Mouse (Mus musculus) MEL (cell line): ENCODE results near the gene Dcbld1. TPM values are rescaled to one million over a fixed set of nuclear protein-coding genes. Genes with fewer than 3 reads are reported as not detected.

Experiments used
- DNase-seq: peaks from one replicate; pipeline ENCODE4 v3.0.0; 2011; ENCODE audit warnings: low read depth, low spot score
- H3K27ac ChIP-seq: 2 replicates; pipeline ENCODE4 v1.5.1; 2012; ENCODE audit warnings: low read depth, mild to moderate bottlenecking, control low read depth, low read length, moderate library complexity; ENCODE audit not compliant: control insufficient read depth
- H3K27me3 ChIP-seq, 2 experiments: fragments of 150-350 bp in 1 of 2; sonication (generic) in 1 of 2; 2 replicates each; pipeline ENCODE4 v1.6.1; 2012; ENCODE audit warnings: low read length in 2 of 2, mild to moderate bottlenecking in 2 of 2, improper control_type of control experiment in 1 of 2, moderate library complexity in 1 of 2; ENCODE audit not compliant: insufficient read depth in 2 of 2, control insufficient read depth in 1 of 2
- H3K36me3 ChIP-seq, 2 experiments: 2 replicates each; pipeline ENCODE4 v1.6.1; 2012 to 2014; ENCODE audit warnings: low read length in 2 of 2, improper control_type of control experiment in 1 of 2, inconsistent platforms in 1 of 2, mild to moderate bottlenecking in 1 of 2; ENCODE audit not compliant: insufficient read depth in 2 of 2, control insufficient read depth in 1 of 2
- H3K4me1 ChIP-seq, 2 experiments: fragments of 150-350 bp in 1 of 2; sonication (generic) in 1 of 2; 2 replicates each; pipeline ENCODE4 v1.6.1; 2012; ENCODE audit warnings: low read length in 2 of 2, improper control_type of control experiment in 1 of 2, mild to moderate bottlenecking in 1 of 2; ENCODE audit not compliant: insufficient read depth in 2 of 2, control insufficient read depth in 1 of 2
- H3K4me3 ChIP-seq, 2 experiments: fragments of 150-350 bp in 1 of 2; sonication (generic) in 1 of 2; 2 replicates each; pipeline ENCODE4 v1.5.1; 2012; ENCODE audit warnings: low read depth in 2 of 2, low read length in 2 of 2, mild to moderate bottlenecking in 2 of 2, moderate library complexity in 2 of 2, control low read depth in 1 of 2, improper control_type of control experiment in 1 of 2; ENCODE audit not compliant: control insufficient read depth in 1 of 2, insufficient read depth in 1 of 2
- H3K79me2 ChIP-seq: 2 replicates; pipeline ENCODE4 v1.6.1; 2012; ENCODE audit warnings: mild to moderate bottlenecking, low read length, moderate library complexity; ENCODE audit not compliant: control insufficient read depth, poor library complexity, insufficient read depth
- H3K9ac ChIP-seq: 2 replicates; pipeline ENCODE4 v1.6.1; 2012; ENCODE audit warnings: low read depth, mild to moderate bottlenecking, control low read depth, low read length, moderate library complexity; ENCODE audit not compliant: control insufficient read depth, poor library complexity, severe bottlenecking
- H3K9me3 ChIP-seq: fragments of 150-350 bp; sonication (generic); replicated peaks from 2 replicates; pipeline ENCODE4 v1.6.1; 2012; ENCODE audit warnings: mild to moderate bottlenecking, low read length, improper control_type of control experiment, moderate library complexity; ENCODE audit not compliant: insufficient read depth
- BHLHE40 ChIP-seq: IDR thresholded peaks from 2 replicates; pipeline ENCODE4 v1.6.1; 2012; ENCODE audit warnings: low read depth, mild to moderate bottlenecking, inconsistent platforms, low read length, improper control_type of control experiment, borderline replicate concordance
- CHD2 ChIP-seq: IDR thresholded peaks from 2 replicates; pipeline ENCODE4 v1.6.1; 2011; ENCODE audit warnings: low read length, improper control_type of control experiment
- CTCF ChIP-seq, 3 experiments: IDR thresholded peaks in 2 of 3; conservative IDR thresholded peaks in 1 of 3; 2 replicates each; pipeline ENCODE4 v1.5.1; 2011 to 2012; ENCODE audit warnings: low read length in 3 of 3, low read depth in 2 of 3, mild to moderate bottlenecking in 2 of 3, improper control_type of control experiment in 1 of 3, inconsistent platforms in 1 of 3, mixed read lengths in 1 of 3, moderate library complexity in 1 of 3; ENCODE audit not compliant: control insufficient read depth in 1 of 3, insufficient read depth in 1 of 3, poor library complexity in 1 of 3, severe bottlenecking in 1 of 3
- E2F4 ChIP-seq: IDR thresholded peaks from 2 replicates; pipeline ENCODE4 v1.6.1; 2011; ENCODE audit warnings: low read depth, low read length, improper control_type of control experiment, borderline replicate concordance
- ELF1 ChIP-seq: IDR thresholded peaks from 2 replicates; pipeline ENCODE4 v1.6.1; 2014; ENCODE audit warnings: low read depth, mild to moderate bottlenecking, inconsistent platforms, low read length, improper control_type of control experiment, moderate library complexity
- EP300 ChIP-seq, 2 experiments: IDR thresholded peaks; 2 replicates each; pipeline ENCODE4 v1.6.1; 2011; ENCODE audit warnings: improper control_type of control experiment in 2 of 2, low read length in 2 of 2, low read depth in 1 of 2, mild to moderate bottlenecking in 1 of 2
- ETS1 ChIP-seq: IDR thresholded peaks from 2 replicates; pipeline ENCODE4 v1.6.1; 2012; ENCODE audit warnings: low read depth, mild to moderate bottlenecking, inconsistent platforms, low read length, improper control_type of control experiment, moderate library complexity
- GABPA ChIP-seq: IDR thresholded peaks from 2 replicates; pipeline ENCODE4 v1.6.1; 2012; ENCODE audit warnings: low read depth, mild to moderate bottlenecking, inconsistent platforms, low read length, improper control_type of control experiment, moderate library complexity
- GATA1 ChIP-seq: IDR thresholded peaks from 2 replicates; pipeline ENCODE4 v1.6.1; 2011; ENCODE audit warnings: low read depth, low read length, improper control_type of control experiment
- KAT2A ChIP-seq: conservative IDR thresholded peaks from 2 replicates; pipeline ENCODE4 v1.6.1; 2012; ENCODE audit warnings: low read depth, low read length, improper control_type of control experiment, inconsistent platforms
- MXI1 ChIP-seq: IDR thresholded peaks from 2 replicates; pipeline ENCODE4 v1.6.1; 2011; ENCODE audit warnings: mild to moderate bottlenecking, low read depth, low read length, improper control_type of control experiment
- MYB ChIP-seq: IDR thresholded peaks from 2 replicates; pipeline ENCODE4 v1.6.1; 2011; ENCODE audit warnings: mild to moderate bottlenecking, low read depth, low read length, improper control_type of control experiment
- MYC ChIP-seq: IDR thresholded peaks from 2 replicates; pipeline ENCODE4 v1.6.1; 2011; ENCODE audit warnings: low read depth, mild to moderate bottlenecking, low read length, improper control_type of control experiment, moderate library complexity
- NELFE ChIP-seq: IDR thresholded peaks from 2 replicates; pipeline ENCODE4 v1.6.1; 2011; ENCODE audit warnings: low read depth, low read length, improper control_type of control experiment
- NRF1 ChIP-seq: IDR thresholded peaks from 2 replicates; pipeline ENCODE4 v1.6.1; 2014; ENCODE audit warnings: low read depth, mild to moderate bottlenecking, inconsistent platforms, low read length, improper control_type of control experiment, moderate library complexity; ENCODE audit not compliant: poor library complexity, insufficient read depth, severe bottlenecking
- POLR2A ChIP-seq, 2 experiments: IDR thresholded peaks; 2 replicates each; pipeline ENCODE4 v1.6.1; 2011 to 2012; ENCODE audit warnings: low read length in 2 of 2, mild to moderate bottlenecking in 2 of 2, control low read depth in 1 of 2, improper control_type of control experiment in 1 of 2, low read depth in 1 of 2, moderate library complexity in 1 of 2; ENCODE audit not compliant: control insufficient read depth in 1 of 2, insufficient read depth in 1 of 2, poor library complexity in 1 of 2
- RAD21 ChIP-seq: IDR thresholded peaks from 2 replicates; pipeline ENCODE4 v1.6.1; 2011; ENCODE audit warnings: mild to moderate bottlenecking, low read depth, low read length, improper control_type of control experiment
- RCOR1 ChIP-seq: IDR thresholded peaks from 2 replicates; pipeline ENCODE4 v1.6.1; 2012; ENCODE audit warnings: low read depth, mild to moderate bottlenecking, inconsistent platforms, low read length, improper control_type of control experiment
- SIN3A ChIP-seq: IDR thresholded peaks from 2 replicates; pipeline ENCODE4 v1.6.1; 2012; ENCODE audit warnings: low read length, improper control_type of control experiment, inconsistent platforms
- SMC3 ChIP-seq: IDR thresholded peaks from 2 replicates; pipeline ENCODE4 v1.6.1; 2011; ENCODE audit warnings: low read depth, low read length, improper control_type of control experiment
- TCF12 ChIP-seq: IDR thresholded peaks from 2 replicates; pipeline ENCODE4 v1.6.1; 2014; ENCODE audit warnings: low read depth, mild to moderate bottlenecking, inconsistent platforms, low read length, improper control_type of control experiment, moderate library complexity
- UBTF ChIP-seq: IDR thresholded peaks from 2 replicates; pipeline ENCODE4 v1.6.1; 2012; ENCODE audit warnings: low read depth, mild to moderate bottlenecking, inconsistent platforms, low read length, improper control_type of control experiment, moderate library complexity, borderline replicate concordance; ENCODE audit not compliant: insufficient read depth
- USF1 ChIP-seq: IDR thresholded peaks from 2 replicates; pipeline ENCODE4 v1.6.1; 2014; ENCODE audit warnings: low read depth, mild to moderate bottlenecking, inconsistent platforms, low read length, improper control_type of control experiment, moderate library complexity
- ZC3H11A ChIP-seq: IDR thresholded peaks from 2 replicates; pipeline ENCODE4 v1.6.1; 2012; ENCODE audit warnings: low read depth, mild to moderate bottlenecking, inconsistent platforms, low read length, improper control_type of control experiment
- ZMIZ1 ChIP-seq: IDR thresholded peaks from 2 replicates; pipeline ENCODE4 v1.6.1; 2012; ENCODE audit warnings: low read depth, mild to moderate bottlenecking, inconsistent platforms, low read length, improper control_type of control experiment, moderate library complexity
- ZNF384 ChIP-seq: IDR thresholded peaks from 2 replicates; pipeline ENCODE4 v1.6.1; 2012; ENCODE audit warnings: low read depth, mild to moderate bottlenecking, inconsistent platforms, low read length, improper control_type of control experiment
- polyA plus RNA-seq, 2 experiments: library from polyadenylated mRNA; stranded (reverse) in 1 of 2; unstranded in 1 of 2; fragments of >175 nt in 1 of 2; fragments of >200 nt in 1 of 2; gene quantifications; 2 replicates each; pipeline versions ENCODE4 v1.2.1 to v1.2.4; 2012; ENCODE audit warnings: low replicate concordance in 2 of 2, low read depth in 1 of 2; ENCODE audit not compliant: insufficient read length in 2 of 2, insufficient read depth in 1 of 2, missing spikeins in 1 of 2
- total RNA-seq: library from RNA; depleted of rRNA; stranded (reverse); fragments of 300-350 nt; gene quantifications from 2 replicates; pipeline ENCODE4 v1.2.3, GENCODE M21; 2012

The Dcbld1 gene
- total and polyA plus RNA-seq, 3 experiments = 4.0 to 7.1 TPM; not detected in 1

GRCm38 (mm10) chr10:52215267-52215818, 18.1 kb upstream of the Dcbld1 start:
- Histone ChIP-seq H3K27me3 (no peaks in the 10 kb centered on the region), H3K79me2 (no peaks in the 10 kb centered on the region)
- TF ChIP-seq CHD2 = no peak
- no peak for TF ChIP-seq KAT2A
- no peak for TF ChIP-seq ZMIZ1
- TF ChIP-seq ELF1 = no peak
- TF ChIP-seq USF1 = peak; percentile 81
- TF ChIP-seq TCF12 = no peak
- no peak for TF ChIP-seq E2F4
- no peak for TF ChIP-seq ZNF384
- no peak for TF ChIP-seq POLR2A (IDR thresholded peaks at IDR 0.05; ENCODE audit: control insufficient read depth in 1 of 2, insufficient read depth in 1 of 2, low read depth in 1 of 2, low read length in 2 of 2, poor library complexity in 1 of 2)
- TF ChIP-seq EP300 (IDR thresholded peaks at IDR 0.05; ENCODE audit: low read depth in 1 of 2, low read length in 2 of 2) = no peak
- TF ChIP-seq NELFE = no peak
- TF ChIP-seq GATA1 = peak; percentile 46
- no peak for TF ChIP-seq MYC
- TF ChIP-seq RAD21 = no peak
- no peak for TF ChIP-seq UBTF
- TF ChIP-seq ETS1 = no peak
- TF ChIP-seq, all 39 proteins: peak for 2

GRCm38 (mm10) chr10:52216797-52217563, 16.4 kb upstream of the Dcbld1 start:
- Histone ChIP-seq H3K27me3 (peaks cover 0 to 3% of the 10 kb centered on the region in 2 experiments; a peak in 2 of 4 replicates), H3K4me3 (no peak overlapping the region), H3K9ac (no peak overlapping the region)
- TF ChIP-seq CHD2 = no peak
- TF ChIP-seq SIN3A = no peak
- no peak for TF ChIP-seq BHLHE40
- no peak for TF ChIP-seq RCOR1
- no peak for TF ChIP-seq GATA1
- no peak for TF ChIP-seq ETS1
- TF ChIP-seq CTCF (IDR thresholded peaks at IDR 0.05 in 2 of 3, conservative IDR thresholded peaks at IDR 0.05 in 1 of 3; ENCODE audit: control insufficient read depth in 1 of 3, insufficient read depth in 1 of 3, low read depth in 2 of 3, low read length in 3 of 3, poor library complexity in 1 of 3, severe bottlenecking in 1 of 3) = peak; percentile 62 to 86 (median 82)
- TF ChIP-seq MYC = no peak
- TF ChIP-seq MYB = no peak
- TF ChIP-seq KAT2A = no peak
- no peak for TF ChIP-seq EP300 (IDR thresholded peaks at IDR 0.05; ENCODE audit: low read depth in 1 of 2, low read length in 2 of 2)
- no peak for TF ChIP-seq MXI1
- TF ChIP-seq ZC3H11A = peak; percentile 65
- no peak for TF ChIP-seq ZMIZ1
- TF ChIP-seq GABPA = no peak
- peak; percentile 89 for TF ChIP-seq SMC3
- no peak for TF ChIP-seq NRF1
- peak; percentile 82 for TF ChIP-seq RAD21
- no peak for TF ChIP-seq ZNF384
- TF ChIP-seq, all 39 proteins: peak for 4
- no peaks in the 10 kb centered on the region for H3K79me2 ChIP-seq
- H3K9me3 ChIP-seq = no peaks in the 10 kb centered on the region
- peaks cover 0 to 2% of the 10 kb centered on the region in 2 experiments; a peak in 2 of 4 replicates for H3K4me1 ChIP-seq
- H3K27ac ChIP-seq = no peak overlapping the region
- peaks cover 0 to 4% of the 10 kb centered on the region in 2 experiments; a peak in 2 of 4 replicates for H3K36me3 ChIP-seq
- peak; percentile 66 for DNase-seq

More at GRCm38 (mm10) chr10:52215267-52215818, 18.1 kb upstream of the Dcbld1 start:
- no peak overlapping the region for H3K27ac ChIP-seq
- H3K4me3 ChIP-seq = no peak overlapping the region
- peaks cover 0 to 2% of the 10 kb centered on the region in 2 experiments; a peak in 2 of 4 replicates for H3K4me1 ChIP-seq
- H3K9me3 ChIP-seq = no peaks in the 10 kb centered on the region
- H3K9ac ChIP-seq = no peak overlapping the region
- no peak for DNase-seq
- H3K36me3 ChIP-seq = peaks cover 0 to 4% of the 10 kb centered on the region in 2 experiments; a peak in 2 of 4 replicates
